Comparison of ENCODE assay signal across 16 mouse cellular contexts in genomic region chr17:79455229-79455628, GRCm38 (mm10).
DNase-seq lines count a peak whose midpoint lies in the region; ATAC-seq lines count a peak whose summit lies in the region.
"Had no signal": no experiment of that assay in that cellular context is flagged by ENCODE, and none has a peak within 500 bp of the region (broad histone marks: within the 10 kb centered on the region; RNA-seq: fewer than 3 reads in every experiment).

No protein-coding gene starts in this region.

- no peaks in the 10 kb centered on the region for H3K9me3 ChIP-seq in kidney, embryonic 15.5 days (replicated peaks)
- H3K9me3 ChIP-seq: heart, embryonic 10.5 days; midbrain, embryonic 13.5 days had no signal

- no peak overlapping the region for H3K9ac ChIP-seq in kidney, embryonic 15.5 days
- H3K9ac ChIP-seq: liver, postnatal 0 days; midbrain, embryonic 13.5 days had no signal

- no peaks in the 10 kb centered on the region for H3K27me3 ChIP-seq in kidney, embryonic 15.5 days
- H3K27me3 ChIP-seq: midbrain, embryonic 13.5 days had no signal

- peaks cover 17% of the 10 kb centered on the region for H3K4me1 ChIP-seq in kidney, embryonic 15.5 days
- H3K4me1 ChIP-seq: midbrain, embryonic 13.5 days had no signal

- H3K27ac ChIP-seq in kidney, embryonic 15.5 days, result 0 out of 2 replicates have a peak overlapping the region, but pooled peaks have one; percentile 51
- H3K27ac ChIP-seq: midbrain, embryonic 13.5 days had no signal

- no peaks in the 10 kb centered on the region for H3K36me3 ChIP-seq in kidney, embryonic 15.5 days
- H3K36me3 ChIP-seq: G1E; heart, embryonic 10.5 days; midbrain, embryonic 13.5 days had no signal

- no peak overlapping the region for H3K4me3 ChIP-seq in kidney, embryonic 15.5 days (replicated peaks)
- H3K4me3 ChIP-seq: heart, embryonic 10.5 days; midbrain, embryonic 13.5 days had no signal

- H3K4me2 ChIP-seq in kidney, embryonic 15.5 days, result no peak overlapping the region
- H3K4me2 ChIP-seq: midbrain, embryonic 13.5 days had no signal

- no peak for DNase-seq in kidney, adult 11 months
- DNase-seq in A20 (ENCODE audit: low read depth, low spot score), result peak; percentile 58
- DNase-seq in CD4-positive helper T cell, adult 2 months (ENCODE audit: low read depth, low spot score), result peak; percentile 6
- peak; percentile 46 for DNase-seq in induced T-regulatory cell, adult 2 months (ENCODE audit: low read depth)
- no peak for DNase-seq in right cerebral cortex, postnatal 14 days
- no peak for DNase-seq in adrenal gland, postnatal 14 days
- DNase-seq in frontal cortex, postnatal 10 days (ENCODE audit: low spot score in 2 of 2), result no peak
- DNase-seq: adrenal gland, postnatal 10 days; cerebellum, adult 2 months; cerebellum, postnatal 36 days; liver, postnatal 0 days; thymus, postnatal 25 days had no signal

- ATAC-seq in kidney, embryonic 15.5 days (replicated peaks; ENCODE audit: low FRiP score), result no peak
- ATAC-seq: liver, postnatal 0 days had no signal

- WGBS in kidney, embryonic 15.5 days, result 65% methylated on average over 7 of the region's 7 CpGs

Comparison
In these comparisons a context has a peak if more than half of its experiments do, and no peak if none do; other contexts are left out.
1. DNase-seq: peak in A20 (single experiment), CD4-positive helper T cell, adult 2 months (single experiment) and induced T-regulatory cell, adult 2 months (single experiment); none in kidney, adult 11 months (single experiment), right cerebral cortex, postnatal 14 days (single experiment), adrenal gland, postnatal 14 days (single experiment) and frontal cortex, postnatal 10 days (0 of 2).